ENCODE assay signal across 8 mouse cellular contexts in genomic region chr4:88641077-88641831, GRCm38 (mm10). TPM values are rescaled to one million over a fixed set of nuclear protein-coding genes. Genes with fewer than 3 reads are reported as not detected.
DNase-seq lines count a peak whose midpoint lies in the region; ATAC-seq lines count a peak whose summit lies in the region.

No protein-coding gene starts in this region.

- ATAC-seq in megakaryocyte progenitor cell, adult 5-6 weeks (replicated peaks; ENCODE audit: poor library complexity): peak; percentile 88

- peak; percentile 100 for DNase-seq in adipocyte (ENCODE audit: low spot score)
- DNase-seq in embryo, embryonic 10 days (ENCODE audit: low spot score): peak; percentile 99
- peak; percentile 97 for DNase-seq in gastrocnemius, postnatal 10 days
- peak; percentile 100 for DNase-seq in induced T-regulatory cell, adult 2 months (ENCODE audit: low read depth)
- DNase-seq in left cerebral cortex, adult 9 months (ENCODE audit: low spot score in 2 of 2): peak; percentile 35 to 90
- DNase-seq in right cerebral cortex, postnatal 14 days: peak; percentile 96
- DNase-seq in urinary bladder, postnatal 36 days (ENCODE audit: low spot score in 2 of 2): peak; percentile 89 to 90

RNA-seq across cellular contexts. Expression of gene Ifna13, which starts 3.0 kb away (rescaled TPM):
- not detected for total RNA-seq in gastrocnemius, postnatal 10 days (2021)
- total RNA-seq in megakaryocyte progenitor cell, adult 5-6 weeks (2015): not detected in 2 replicates
- total RNA-seq in megakaryocyte progenitor cell, adult 5-6 weeks (2017): 0.20 and 0.29 TPM in 2 replicates

RNA-seq across cellular contexts. Expression of gene C87499, which starts 7.0 kb away (rescaled TPM):
- not detected for total RNA-seq in gastrocnemius, postnatal 10 days (2021)
- not detected in 2 replicates for total RNA-seq in megakaryocyte progenitor cell, adult 5-6 weeks (2015)
- total RNA-seq in megakaryocyte progenitor cell, adult 5-6 weeks (2017): not detected in 2 replicates

RNA-seq across cellular contexts. Expression of gene Ifna16, which starts 35.5 kb away (rescaled TPM):
- total RNA-seq in gastrocnemius, postnatal 10 days (2021): not detected
- not detected in 2 replicates for total RNA-seq in megakaryocyte progenitor cell, adult 5-6 weeks (2015)
- not detected in 2 replicates for total RNA-seq in megakaryocyte progenitor cell, adult 5-6 weeks (2017)

RNA-seq across cellular contexts. Expression of gene Ifna12, which starts 38.1 kb away (rescaled TPM):
- not detected for total RNA-seq in gastrocnemius, postnatal 10 days (2021)
- total RNA-seq in megakaryocyte progenitor cell, adult 5-6 weeks (2015): not detected in 2 replicates
- not detected in 2 replicates for total RNA-seq in megakaryocyte progenitor cell, adult 5-6 weeks (2017)

RNA-seq across cellular contexts. Expression of gene Ifna2, which starts 42.5 kb away (rescaled TPM):
- not detected for total RNA-seq in gastrocnemius, postnatal 10 days (2021)
- not detected in 2 replicates for total RNA-seq in megakaryocyte progenitor cell, adult 5-6 weeks (2015)
- not detected in 2 replicates for total RNA-seq in megakaryocyte progenitor cell, adult 5-6 weeks (2017)

Comparison
In these comparisons a context has a peak if more than half of its experiments do, and no peak if none do; other contexts are left out.
1. Peak in every context shown above with its lines: DNase-seq and ATAC-seq.